Mouse (Mus musculus): Measurements from ENCODE around the gene Brpf3.
"Not testable (repeated sequence)": the region's sequence is repeated elsewhere in the genome, so short reads cannot be mapped to it uniquely, and the experiment has no call there.

Brpf3 gene

DNA sequence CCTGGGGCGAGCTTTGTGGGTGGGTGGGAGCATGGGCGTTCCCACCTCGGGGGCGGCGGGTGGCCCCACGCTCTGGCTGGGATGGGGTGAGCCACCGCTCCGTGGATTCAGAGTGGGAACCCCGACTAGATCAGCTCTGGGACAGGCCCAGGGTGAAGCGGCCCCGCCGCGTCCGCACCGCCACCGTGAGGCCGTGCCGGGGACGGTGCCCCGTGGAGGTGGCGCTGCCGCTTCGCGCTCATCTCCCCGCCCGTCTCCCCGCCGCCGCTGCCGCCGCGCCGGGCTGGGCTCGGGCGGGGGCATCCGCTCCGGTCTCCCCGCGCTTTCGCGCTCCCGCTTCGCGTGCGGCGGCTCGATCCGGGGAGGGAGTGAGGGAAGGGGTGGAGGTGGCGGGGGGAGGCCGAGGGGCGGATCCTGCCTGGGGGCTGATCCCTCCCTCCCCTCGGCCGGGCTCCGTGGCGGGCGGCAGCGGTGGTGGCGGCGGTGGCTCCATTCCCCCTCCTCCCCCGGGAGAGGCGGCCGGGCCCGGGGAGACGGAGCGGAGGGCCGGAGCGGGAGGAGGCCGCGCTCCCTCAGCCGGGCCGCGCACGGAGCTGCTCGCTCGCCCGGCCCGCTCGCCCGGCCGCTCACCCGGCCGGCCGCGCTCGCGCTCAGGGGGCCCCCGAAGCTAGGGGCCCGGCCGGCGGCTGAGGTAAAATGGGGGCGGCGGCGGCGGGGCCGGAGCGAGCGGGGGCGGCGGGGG lies at the start of gene Brpf3:
TSS of gene Brpf3 (plus strand) at position 420 of the 742 bp plus-strand sequence.
- DNase-seq (ENCODE audit: low spot score) = peak; percentile 59

DNA sequence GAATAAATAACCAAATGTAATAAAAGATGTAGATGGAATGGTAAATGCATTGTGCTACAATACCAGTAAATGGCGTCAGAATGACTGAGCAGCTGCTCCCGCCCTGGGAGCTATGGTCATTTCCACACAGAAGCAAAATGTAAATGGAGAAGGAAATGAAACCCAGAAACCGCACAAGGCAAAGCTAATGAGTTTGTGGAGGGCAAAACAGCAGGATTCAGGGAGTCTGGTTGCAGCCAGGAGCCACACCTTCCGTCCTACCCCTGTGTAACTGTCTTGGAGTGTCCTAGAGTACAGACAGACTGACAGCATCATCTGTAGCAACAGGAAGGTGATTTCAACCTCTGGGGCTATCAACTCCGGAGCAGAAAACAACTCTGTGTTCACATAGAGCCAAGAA lies 44.4 kb upstream of the Brpf3 start:
- no peak for DNase-seq (ENCODE audit: low spot score)

- no peak for DNase-seq (ENCODE audit: low spot score)
Observed at GRCm38 (mm10) chr17:28757470-28757869, 43.4 kb upstream of the Brpf3 start.

- no peak for DNase-seq (ENCODE audit: low spot score)
Observed at GRCm38 (mm10) chr17:28760736-28761312, 40.1 kb upstream of the Brpf3 start.

DNA sequence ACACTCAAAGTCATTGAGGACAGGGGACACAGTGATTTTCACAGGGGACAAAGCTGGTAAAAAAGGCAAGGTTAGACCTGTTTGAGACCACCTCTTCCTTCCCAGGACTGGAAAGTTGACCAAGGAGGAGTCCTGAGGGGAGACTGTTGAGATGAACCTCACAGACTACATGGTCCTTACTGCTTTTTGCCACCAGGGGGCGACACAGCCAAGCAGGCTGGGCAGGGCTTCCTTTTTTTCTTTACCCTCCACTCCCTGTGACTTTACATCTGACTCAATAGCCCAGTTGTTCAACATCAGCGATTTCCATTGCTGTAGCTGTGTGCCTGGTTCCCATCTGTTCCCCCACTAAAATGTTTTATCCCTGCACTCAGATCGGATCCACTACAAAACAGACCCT lies 39.0 kb upstream of the Brpf3 start:
- DNase-seq (ENCODE audit: low spot score) = peak; percentile 35

GRCm38 (mm10) chr17:28766203-28766602 lies 34.7 kb upstream of the Brpf3 start:
- DNase-seq (ENCODE audit: low spot score) = no peak

GRCm38 (mm10) chr17:28766781-28767515 lies 33.9 kb upstream of the Brpf3 start:
- DNase-seq (ENCODE audit: low spot score) = no peak

DNA sequence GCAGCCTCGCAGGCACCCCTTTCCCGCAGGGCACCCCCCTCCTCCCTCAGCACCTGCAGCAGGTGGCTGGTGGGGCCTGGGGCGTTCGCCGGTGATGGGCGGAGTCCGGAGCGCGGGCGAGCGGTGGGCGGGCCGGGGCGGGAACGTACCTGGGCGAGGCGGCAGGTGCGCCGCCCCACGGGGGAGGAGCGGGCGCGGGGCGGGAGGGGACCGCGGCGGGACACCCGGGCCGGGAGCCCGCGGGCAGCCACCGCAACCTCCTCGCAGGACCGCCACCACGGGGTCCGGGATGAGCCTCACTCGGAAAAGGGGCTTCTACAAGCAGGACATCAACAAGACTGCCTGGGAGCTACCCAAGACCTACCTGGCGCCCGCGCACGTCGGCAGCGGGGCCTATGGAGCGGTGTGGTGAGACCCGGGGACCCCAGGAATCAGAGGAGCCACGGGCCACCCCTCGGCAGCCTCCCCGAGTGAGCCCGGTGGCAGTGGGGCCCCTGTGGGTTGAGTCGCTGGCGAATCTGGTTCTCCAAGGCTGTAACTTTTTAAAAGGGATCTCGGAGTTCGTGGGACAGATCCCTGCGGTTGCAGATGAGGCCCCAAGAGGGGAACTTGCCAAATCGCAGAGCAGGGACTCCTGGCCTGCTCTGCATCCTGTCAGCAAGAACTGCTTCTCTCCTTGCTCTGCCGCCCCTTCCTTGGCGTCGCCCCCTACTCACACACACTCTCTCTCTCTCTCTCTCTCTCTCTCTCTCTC lies 31.6 kb upstream of the Brpf3 start, which contains the start of gene Mapk13:
TSS of gene Mapk13 (plus strand) at position 177 of the 754 bp plus-strand sequence.
- no peak for DNase-seq (ENCODE audit: low spot score)

DNA sequence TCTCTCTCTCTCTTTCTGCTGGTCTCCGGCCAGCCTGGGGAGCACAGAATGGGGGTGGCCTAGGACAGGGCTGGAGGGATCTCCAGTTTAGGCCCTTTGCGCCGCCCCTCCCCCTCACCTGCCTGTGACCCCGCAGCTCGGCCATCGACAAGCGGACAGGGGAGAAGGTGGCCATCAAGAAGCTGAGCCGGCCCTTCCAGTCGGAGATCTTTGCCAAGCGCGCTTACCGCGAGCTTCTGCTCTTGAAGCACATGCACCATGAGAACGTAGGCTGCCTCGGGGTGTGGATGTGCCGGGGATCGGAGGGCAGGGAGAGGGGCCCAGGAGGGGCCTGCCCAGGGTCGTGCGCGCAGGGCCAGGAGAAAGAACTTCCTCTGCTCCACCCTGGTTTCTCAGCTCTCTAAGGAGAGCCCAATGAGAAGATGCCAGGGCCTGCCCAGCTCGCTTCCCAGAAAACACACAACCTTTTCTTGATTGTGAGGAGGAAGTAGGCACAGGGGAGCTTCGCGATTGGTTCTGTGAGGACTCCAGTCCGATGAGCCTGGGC lies 30.9 kb upstream of the Brpf3 start:
- DNase-seq (ENCODE audit: low spot score) = no peak

- no peak for DNase-seq (ENCODE audit: low spot score)
Observed at GRCm38 (mm10) chr17:28771289-28771688, 29.6 kb upstream of the Brpf3 start.

GRCm38 (mm10) chr17:28774303-28774702 lies 26.6 kb upstream of the Brpf3 start:
- DNase-seq (ENCODE audit: low spot score) = not testable (repeated sequence)

DNA sequence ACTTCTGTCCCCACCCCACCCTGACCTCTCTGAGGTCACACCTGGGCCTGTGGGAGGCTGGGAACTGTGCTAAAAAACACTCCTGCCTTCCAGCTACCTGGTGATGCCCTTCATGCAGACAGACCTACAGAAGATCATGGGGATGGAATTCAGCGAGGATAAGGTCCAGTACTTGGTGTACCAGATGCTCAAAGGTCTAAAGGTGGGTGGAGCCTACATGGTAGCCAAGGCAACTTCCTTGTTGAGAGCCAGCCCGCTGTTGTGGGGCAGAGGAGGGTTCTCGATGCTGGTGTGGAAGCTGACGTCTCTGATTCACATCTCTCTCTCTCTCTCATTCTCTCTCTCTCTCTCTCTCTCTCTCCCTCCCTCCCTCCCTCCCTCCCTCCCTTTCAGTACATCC lies 25.7 kb upstream of the Brpf3 start:
- no peak for DNase-seq (ENCODE audit: low spot score)

GRCm38 (mm10) chr17:28776817-28777216 lies 24.1 kb upstream of the Brpf3 start:
- DNase-seq (ENCODE audit: low spot score) = no peak

DNA sequence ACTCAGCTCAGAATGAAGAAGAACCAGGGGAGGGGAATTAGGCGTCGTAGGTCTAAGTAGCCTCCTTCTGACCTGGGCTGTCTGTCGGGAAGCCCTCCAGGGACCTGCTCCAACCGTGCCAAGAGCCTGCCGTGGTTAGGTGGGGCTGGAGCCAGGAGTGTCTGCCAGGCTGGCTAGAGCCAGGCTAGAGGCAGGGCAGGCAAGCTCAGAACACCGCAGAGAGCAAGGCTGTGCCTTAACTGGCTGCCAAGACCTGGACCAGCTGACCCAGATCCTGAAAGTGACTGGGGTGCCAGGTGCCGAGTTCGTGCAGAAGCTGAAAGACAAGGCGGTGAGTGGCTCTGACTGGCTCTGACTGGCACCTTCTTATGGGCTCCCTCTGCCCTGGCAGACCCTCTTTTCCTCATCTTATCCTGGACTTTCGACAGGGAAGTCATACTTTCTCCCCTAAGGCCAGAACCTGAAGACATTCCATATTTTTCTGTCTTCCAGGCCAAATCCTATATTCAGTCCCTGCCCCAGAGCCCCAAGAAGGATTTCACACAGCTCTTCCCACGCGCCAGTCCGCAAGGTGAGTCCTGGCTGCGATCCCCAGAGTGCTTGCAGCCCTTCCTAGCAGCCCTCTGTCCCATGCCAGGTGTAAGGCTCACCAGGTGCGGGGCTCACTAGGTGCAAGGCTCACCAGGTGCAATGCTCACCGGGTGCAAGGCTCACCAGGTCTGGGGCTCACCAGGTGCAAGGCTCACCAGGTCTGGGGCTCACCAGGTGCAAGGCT lies 23.5 kb upstream of the Brpf3 start:
- no peak for DNase-seq (ENCODE audit: low spot score)

GRCm38 (mm10) chr17:28779735-28780134 lies 21.2 kb upstream of the Brpf3 start:
- DNase-seq (ENCODE audit: low spot score) = no peak

DNA sequence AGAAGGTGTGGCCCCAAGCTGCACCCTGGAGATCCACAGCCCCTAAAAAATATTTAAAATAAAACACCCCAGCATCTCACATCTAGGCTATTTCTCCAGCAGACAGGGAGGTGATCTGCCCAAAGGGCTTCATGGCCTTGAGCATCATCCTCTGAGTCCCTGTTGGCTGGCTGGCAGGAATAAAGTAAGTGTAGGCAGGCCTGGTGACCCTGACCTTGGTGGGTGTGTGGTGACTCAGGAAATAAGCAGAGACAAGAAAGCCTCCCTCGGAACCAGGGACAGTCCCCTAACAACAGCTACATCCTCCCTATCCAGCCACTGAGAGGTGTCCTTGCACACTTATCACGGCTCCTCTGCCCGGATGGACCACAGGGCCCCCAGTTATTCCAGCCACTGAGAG lies 20.1 kb upstream of the Brpf3 start:
- no peak for DNase-seq (ENCODE audit: low spot score)

- DNase-seq (ENCODE audit: low spot score) = no peak
Observed at GRCm38 (mm10) chr17:28781290-28782045, 19.4 kb upstream of the Brpf3 start.

GRCm38 (mm10) chr17:28785036-28785435 lies 15.9 kb upstream of the Brpf3 start:
- DNase-seq (ENCODE audit: low spot score) = no peak

DNA sequence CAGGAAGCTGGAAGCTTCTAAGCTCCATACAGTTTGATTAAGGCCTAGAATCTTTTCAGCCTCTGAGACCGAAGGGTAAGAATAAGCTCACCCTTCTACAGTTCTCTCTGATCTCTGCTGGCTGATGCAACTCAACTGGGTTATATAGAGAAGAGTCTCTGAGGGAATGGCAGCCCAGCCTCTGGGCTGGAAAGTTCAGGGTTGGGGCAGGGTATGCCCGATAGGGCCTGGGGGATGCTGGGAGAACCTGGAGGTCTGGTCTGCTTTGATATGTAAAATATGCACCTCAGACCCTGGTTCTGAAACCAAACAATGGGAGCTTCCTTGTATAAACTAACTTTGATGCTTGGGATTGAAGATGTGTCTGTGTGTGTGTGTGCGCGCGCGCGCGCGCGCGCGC lies 13.4 kb upstream of the Brpf3 start:
- no peak for DNase-seq (ENCODE audit: low spot score)

DNA sequence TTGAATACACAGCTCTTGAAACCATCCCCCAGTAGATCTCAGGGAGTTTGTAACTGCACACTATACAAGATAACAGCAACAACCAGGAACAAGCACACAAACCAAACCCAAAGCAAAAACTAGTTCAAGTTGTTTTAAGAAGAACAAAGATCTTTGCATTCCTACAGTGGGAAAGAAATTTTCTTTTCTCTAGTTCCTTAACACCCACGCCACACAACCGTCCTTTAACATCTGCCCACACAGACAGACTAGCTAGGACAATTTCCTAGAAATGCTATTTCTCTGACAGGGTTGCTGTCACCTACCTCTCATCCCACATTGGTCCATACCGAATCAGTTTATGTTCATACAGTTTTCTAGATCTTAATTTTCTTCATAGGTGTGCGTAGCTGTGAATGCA lies 3.9 kb upstream of the Brpf3 start:
- no peak for DNase-seq (ENCODE audit: low spot score)

Measured in left cerebral cortex, adult 11 months (tissue).